14 mouse cellular contexts compared by ENCODE assay signal in genomic region chr4:142770177-142770576, GRCm38 (mm10).
DNase-seq lines count a peak whose midpoint lies in the region; ATAC-seq and TF ChIP-seq lines count a peak whose summit lies in the region.
"Had no signal": no experiment of that assay in that cellular context is flagged by ENCODE, and none has a peak within 500 bp of the region (broad histone marks: within the 10 kb centered on the region; RNA-seq: fewer than 3 reads in every experiment).

No protein-coding gene starts in this region.

- H3K9me3 ChIP-seq in midbrain, embryonic 11.5 days (ENCODE audit: control insufficient read depth, low read length), result no peaks in the 10 kb centered on the region
- H3K9me3 ChIP-seq in midbrain, postnatal 0 days (ENCODE audit: low read length), result no peaks in the 10 kb centered on the region
- 0 out of 2 replicates have a peak, but pooled peaks cover 2% of the 10 kb centered on the region for H3K9me3 ChIP-seq in forebrain, embryonic 13.5 days (replicated peaks)
- peaks cover 2% of the 10 kb centered on the region; the same call in 1 of the 2 replicates for H3K9me3 ChIP-seq in limb, embryonic 12.5 days

- peaks cover 41% of the 10 kb centered on the region for H3K4me1 ChIP-seq in midbrain, embryonic 11.5 days (ENCODE audit: control insufficient read depth, insufficient read depth, low read length)
- peaks cover 20% of the 10 kb centered on the region; the same call in 1 of the 2 replicates for H3K4me1 ChIP-seq in midbrain, postnatal 0 days (ENCODE audit: insufficient read depth, low read length)
- peaks cover 43% of the 10 kb centered on the region for H3K4me1 ChIP-seq in forebrain, embryonic 13.5 days
- H3K4me1 ChIP-seq in limb, embryonic 12.5 days (replicated peaks), result peaks cover 53% of the 10 kb centered on the region

- H3K4me3 ChIP-seq in midbrain, embryonic 11.5 days (ENCODE audit: low read depth, low read length), result no peak overlapping the region
- H3K4me3 ChIP-seq in midbrain, postnatal 0 days (ENCODE audit: low read depth, low read length), result no peak overlapping the region
- H3K4me3 ChIP-seq in forebrain, embryonic 13.5 days, result no peak overlapping the region
- no peak overlapping the region for H3K4me3 ChIP-seq in limb, embryonic 12.5 days (replicated peaks)
- H3K4me3 ChIP-seq: heart, adult 2 months; myocyte had no signal

- H3K27me3 ChIP-seq in midbrain, embryonic 11.5 days (ENCODE audit: control insufficient read depth, insufficient read depth, low read length), result peaks cover 3% of the 10 kb centered on the region
- no peaks in the 10 kb centered on the region for H3K27me3 ChIP-seq in midbrain, postnatal 0 days (ENCODE audit: insufficient read depth, low read length)
- peaks cover 7% of the 10 kb centered on the region; the same call in 1 of the 2 replicates for H3K27me3 ChIP-seq in forebrain, embryonic 13.5 days
- H3K27me3 ChIP-seq in limb, embryonic 12.5 days, result peaks cover 21% of the 10 kb centered on the region; the same call in 1 of the 2 replicates

- no peak for TF ChIP-seq CTCF in midbrain, postnatal 0 days (IDR thresholded peaks at IDR 0.05)

- no peak overlapping the region for H3K4me2 ChIP-seq in midbrain, embryonic 11.5 days
- no peak overlapping the region for H3K4me2 ChIP-seq in midbrain, postnatal 0 days (ENCODE audit: low read depth, low read length, poor library complexity, severe bottlenecking)
- H3K4me2 ChIP-seq in forebrain, embryonic 13.5 days, result peak overlapping the region; percentile 8
- peak overlapping the region; percentile 32 for H3K4me2 ChIP-seq in limb, embryonic 12.5 days

- peak overlapping the region; percentile 25; the same call in 1 of the 2 replicates for H3K27ac ChIP-seq in midbrain, embryonic 11.5 days (ENCODE audit: low read depth, low read length)
- H3K27ac ChIP-seq in midbrain, postnatal 0 days (ENCODE audit: low read depth, low read length), result no peak overlapping the region
- H3K27ac ChIP-seq in forebrain, embryonic 13.5 days, result no peak overlapping the region
- H3K27ac ChIP-seq in limb, embryonic 12.5 days, result no peak overlapping the region
- H3K27ac ChIP-seq: heart, adult 2 months had no signal

- H3K9ac ChIP-seq in midbrain, embryonic 11.5 days (ENCODE audit: low read length), result peak overlapping the region; percentile 40
- H3K9ac ChIP-seq in midbrain, postnatal 0 days (replicated peaks; ENCODE audit: low read length, poor library complexity, severe bottlenecking), result no peak overlapping the region
- H3K9ac ChIP-seq in forebrain, embryonic 13.5 days, result no peak overlapping the region
- H3K9ac ChIP-seq in limb, embryonic 12.5 days (replicated peaks), result no peak overlapping the region; the same call in 1 of the 2 replicates

- WGBS in midbrain, embryonic 11.5 days, result 3% methylated on average over 8 of the region's 8 CpGs
- WGBS in midbrain, postnatal 0 days, result 7% methylated on average over 8 of the region's 8 CpGs
- 3% methylated on average over 8 of the region's 8 CpGs for WGBS in forebrain, embryonic 13.5 days
- WGBS in limb, embryonic 12.5 days, result 4% methylated on average over 8 of the region's 8 CpGs

- H3K36me3 ChIP-seq in midbrain, embryonic 11.5 days (ENCODE audit: control insufficient read depth, insufficient read depth, low read length), result no peaks in the 10 kb centered on the region
- no peaks in the 10 kb centered on the region for H3K36me3 ChIP-seq in midbrain, postnatal 0 days (ENCODE audit: insufficient read depth, low read length)
- H3K36me3 ChIP-seq in forebrain, embryonic 13.5 days (ENCODE audit: poor library complexity, severe bottlenecking), result no peaks in the 10 kb centered on the region
- no peaks in the 10 kb centered on the region for H3K36me3 ChIP-seq in limb, embryonic 12.5 days

- peak; percentile 90 for DNase-seq in midbrain, embryonic 11.5 days (ENCODE audit: low spot score, missing footprints)
- no peak for DNase-seq in midbrain, postnatal 0 days (ENCODE audit: low spot score)
- DNase-seq in retina, postnatal 1 day, result peak; percentile 74
- no peak for DNase-seq in frontal cortex, postnatal 36 days (ENCODE audit: low spot score in 2 of 2)
- DNase-seq in adipocyte (ENCODE audit: low spot score), result no peak
- DNase-seq in heart, adult 8-10 months (ENCODE audit: low spot score), result no peak
- DNase-seq: adrenal gland, adult 8-10 months; heart, adult 2 months; heart, postnatal 36 days; lung, postnatal 14 days; right cerebral cortex, adult 18-20 months had no signal

- ATAC-seq in midbrain, embryonic 11.5 days (ENCODE audit: low FRiP score), result peak; percentile 25
- no peak for ATAC-seq in midbrain, postnatal 0 days (ENCODE audit: low FRiP score)
- peak; percentile 20; the same call in 1 of the 2 replicates for ATAC-seq in forebrain, embryonic 13.5 days
- peak; percentile 49; the same call in 1 of the 2 replicates for ATAC-seq in limb, embryonic 12.5 days (ENCODE audit: insufficient number of reproducible peaks, insufficient read depth, low FRiP score, low TSS enrichment, low read depth)

Comparison
In these comparisons a context has a peak if more than half of its experiments do, and no peak if none do; other contexts are left out.
1. DNase-seq: peak in midbrain, embryonic 11.5 days (single experiment) and retina, postnatal 1 day (single experiment); none in midbrain, postnatal 0 days (single experiment), frontal cortex, postnatal 36 days (0 of 2), adipocyte (single experiment) and heart, adult 8-10 months (single experiment).
2. H3K4me2 ChIP-seq: peak in forebrain, embryonic 13.5 days (single experiment) and limb, embryonic 12.5 days (single experiment); none in midbrain, embryonic 11.5 days (single experiment) and midbrain, postnatal 0 days (single experiment).